10 mouse cellular contexts compared by ENCODE assay signal in genomic region chr16:18119031-18119730, GRCm38 (mm10). TPM values are rescaled to one million over a fixed set of nuclear protein-coding genes. Genes with fewer than 3 reads are reported as not detected.
A peak's percentile ranks its signal among the peaks of the same experiment; 100 is the strongest.
DNase-seq lines count a peak whose midpoint lies in the region; ATAC-seq and TF ChIP-seq lines count a peak whose summit lies in the region.
"Had no signal": no experiment of that assay in that cellular context is flagged by ENCODE, and none has a peak within 500 bp of the region (broad histone marks: within the 10 kb centered on the region; RNA-seq: fewer than 3 reads in every experiment).

No protein-coding gene starts in this region.

- H3K4me2 ChIP-seq in limb, embryonic 14.5 days (replicated peaks; ENCODE audit: low read depth, low read length, severe bottlenecking) = no peak overlapping the region
- no peak overlapping the region for H3K4me2 ChIP-seq in neural tube, embryonic 14.5 days (ENCODE audit: low read depth, low read length)
- H3K4me2 ChIP-seq: embryonic facial prominence, embryonic 12.5 days; limb, embryonic 13.5 days had no signal

- H3K4me1 ChIP-seq in ES-E14 (ENCODE audit: control insufficient read depth in 2 of 2, insufficient read depth in 2 of 2, low read length in 2 of 2, poor library complexity in 1 of 2) = no peaks in the 10 kb centered on the region; a peak in 1 of 4 replicates
- H3K4me1 ChIP-seq in hindbrain, embryonic 10.5 days (replicated peaks) = no peaks in the 10 kb centered on the region
- H3K4me1 ChIP-seq in limb, embryonic 14.5 days (ENCODE audit: control insufficient read depth, insufficient read depth, low read length) = no peaks in the 10 kb centered on the region
- no peaks in the 10 kb centered on the region for H3K4me1 ChIP-seq in neural tube, embryonic 14.5 days (ENCODE audit: control insufficient read depth, insufficient read depth, low read length)
- H3K4me1 ChIP-seq: embryonic facial prominence, embryonic 12.5 days; limb, embryonic 13.5 days had no signal

- peaks cover under 1% of the 10 kb centered on the region for H3K27me3 ChIP-seq in hindbrain, embryonic 10.5 days (ENCODE audit: insufficient read depth, poor library complexity, severe bottlenecking)
- no peaks in the 10 kb centered on the region for H3K27me3 ChIP-seq in limb, embryonic 14.5 days (ENCODE audit: control insufficient read depth, insufficient read depth, low read length)
- no peaks in the 10 kb centered on the region for H3K27me3 ChIP-seq in neural tube, embryonic 14.5 days (ENCODE audit: control insufficient read depth, insufficient read depth, low read length)

- H3K36me3 ChIP-seq in ES-E14 (ENCODE audit: control insufficient read depth, insufficient read depth, low read length, poor library complexity, severe bottlenecking) = no peaks in the 10 kb centered on the region
- no peaks in the 10 kb centered on the region for H3K36me3 ChIP-seq in hindbrain, embryonic 10.5 days
- no peaks in the 10 kb centered on the region for H3K36me3 ChIP-seq in limb, embryonic 14.5 days (ENCODE audit: control insufficient read depth, insufficient read depth, low read length)
- no peaks in the 10 kb centered on the region for H3K36me3 ChIP-seq in neural tube, embryonic 14.5 days (ENCODE audit: control insufficient read depth, insufficient read depth, low read length)
- H3K36me3 ChIP-seq: embryonic facial prominence, embryonic 12.5 days; limb, embryonic 13.5 days had no signal

- no peak; the same call in 1 of the 2 replicates for ATAC-seq in limb, embryonic 14.5 days (ENCODE audit: low FRiP score, low read depth)
- peak; percentile 85; the same call in 1 of the 2 replicates for ATAC-seq in neural tube, embryonic 14.5 days (ENCODE audit: low read depth)

- intact Hi-C loops in heart, postnatal 14 days (cut with DNase I) = no loop called here

- DNase-seq in heart, postnatal 14 days = peak; percentile 53 to 66
- no peak for DNase-seq in heart, adult 9 months (ENCODE audit: low spot score in 2 of 2)
- DNase-seq in ES-E14 (ENCODE audit: low read depth, low spot score) = peak; percentile 51
- peak; percentile 87 for DNase-seq in cerebellum, adult 9-11 months
- DNase-seq in hindbrain, embryonic 10.5 days (ENCODE audit: low spot score) = peak; percentile 46
- peak; percentile 63 for DNase-seq in limb, embryonic 14.5 days (ENCODE audit: low spot score)
- DNase-seq in spleen, adult 12 weeks (ENCODE audit: low spot score) = no peak

- no peak overlapping the region for H3K27ac ChIP-seq in ES-E14 (ENCODE audit: insufficient read depth, low read depth, low read length, poor library complexity, severe bottlenecking)
- 0 out of 2 replicates have a peak overlapping the region, but pooled peaks have one; percentile 0 for H3K27ac ChIP-seq in hindbrain, embryonic 10.5 days
- H3K27ac ChIP-seq in limb, embryonic 14.5 days (replicated peaks; ENCODE audit: low read depth, low read length) = no peak overlapping the region
- no peak overlapping the region for H3K27ac ChIP-seq in neural tube, embryonic 14.5 days (ENCODE audit: low read depth, low read length)
- H3K27ac ChIP-seq: embryonic facial prominence, embryonic 12.5 days; limb, embryonic 13.5 days had no signal

- TF ChIP-seq POLR2A in limb, embryonic 14.5 days (IDR thresholded peaks at IDR 0.05; ENCODE audit: borderline replicate concordance, extremely low read depth, insufficient read depth, insufficient read length) = no peak

- H3K9ac ChIP-seq in ES-E14 (ENCODE audit: insufficient read depth, low read depth, low read length, poor library complexity, severe bottlenecking) = no peak overlapping the region
- H3K9ac ChIP-seq in limb, embryonic 14.5 days (ENCODE audit: low read depth, low read length, severe bottlenecking) = no peak overlapping the region
- no peak overlapping the region for H3K9ac ChIP-seq in neural tube, embryonic 14.5 days (replicated peaks; ENCODE audit: low read depth, low read length)
- H3K9ac ChIP-seq: embryonic facial prominence, embryonic 12.5 days; limb, embryonic 13.5 days had no signal

- in situ Hi-C loops in ES-E14 (cut with MboI; ENCODE audit: low sequenced_read_pairs in 2 of 2, unreplicated experiment in 2 of 2) = no loop called here

- WGBS in hindbrain, embryonic 10.5 days = 25% methylated on average over 8 of the region's 8 CpGs
- WGBS in limb, embryonic 14.5 days = 17% methylated on average over 8 of the region's 8 CpGs
- WGBS in neural tube, embryonic 14.5 days = 17% methylated on average over 8 of the region's 8 CpGs

- no peaks in the 10 kb centered on the region for H3K9me3 ChIP-seq in ES-E14 (ENCODE audit: control insufficient read depth, insufficient read depth, low read depth, low read length)
- no peaks in the 10 kb centered on the region for H3K9me3 ChIP-seq in hindbrain, embryonic 10.5 days
- no peaks in the 10 kb centered on the region for H3K9me3 ChIP-seq in limb, embryonic 14.5 days (ENCODE audit: control insufficient read depth, low read length)
- H3K9me3 ChIP-seq in neural tube, embryonic 14.5 days (ENCODE audit: control insufficient read depth, low read length) = no peaks in the 10 kb centered on the region
- H3K9me3 ChIP-seq: embryonic facial prominence, embryonic 12.5 days; limb, embryonic 13.5 days had no signal

- no peak overlapping the region for H3K4me3 ChIP-seq in ES-E14 (ENCODE audit: insufficient read depth in 1 of 2, low read depth in 1 of 2, low read length in 2 of 2, poor library complexity in 1 of 2, severe bottlenecking in 1 of 2)
- no peak overlapping the region for H3K4me3 ChIP-seq in hindbrain, embryonic 10.5 days
- H3K4me3 ChIP-seq in limb, embryonic 14.5 days (replicated peaks; ENCODE audit: low read length) = no peak overlapping the region
- H3K4me3 ChIP-seq in neural tube, embryonic 14.5 days (ENCODE audit: low read depth, low read length) = no peak overlapping the region
- H3K4me3 ChIP-seq: embryonic facial prominence, embryonic 12.5 days; limb, embryonic 13.5 days had no signal

TF ChIP-seq in ES-E14, 5 proteins besides CTCF, POLR2A, EP300 and RAD21:
- TF ChIP-seq HCFC1 (IDR thresholded peaks at IDR 0.05; ENCODE audit: borderline replicate concordance, insufficient read depth, low read length) (no peak), ZC3H11A (IDR thresholded peaks at IDR 0.05; ENCODE audit: borderline replicate concordance, low read depth, low read length) (0 out of 2 replicates have a peak, but pooled peaks have one; percentile 12), ZNF384 (IDR thresholded peaks at IDR 0.05; ENCODE audit: low read depth, low read length) (no peak), CHD2 (IDR thresholded peaks at IDR 0.05; ENCODE audit: low read depth, low read length) (no peak), MAFK (IDR thresholded peaks at IDR 0.05; ENCODE audit: insufficient read depth, low read depth, low read length) (no peak)

RNA-seq across cellular contexts. Expression of gene Rtn4r, which starts 8.3 kb away (rescaled TPM):
- 10 to 100 TPM; 17.4 to 19.9 TPM for total RNA-seq in heart, postnatal 14 days (2021)
- total RNA-seq in ES-E14 (2012; rRNA removed) = 0.22 and 0.48 TPM in 2 replicates
- polyA plus RNA-seq in hindbrain, embryonic 10.5 days (2016; fragmentation: Nextera tagmentation; extraction: Ambion mirVana) = 2.1 and 2.8 TPM in 2 replicates
- polyA plus RNA-seq in limb, embryonic 14.5 days (2012; rRNA removed) = 17.3 and 25.0 TPM in 2 replicates
- polyA plus RNA-seq in limb, embryonic 14.5 days (2014; fragmentation: Nextera tagmentation; extraction: Ambion mirVana) = 7.6 and 8.7 TPM in 2 replicates
- 27.4 and 36.4 TPM in 2 replicates for polyA plus RNA-seq in neural tube, embryonic 14.5 days (2014; fragmentation: Nextera tagmentation; extraction: Ambion mirVana)

RNA-seq across cellular contexts. Expression of gene Prodh, which starts 29.2 kb away (rescaled TPM):
- 10 to 100 TPM; 24.1 to 32.4 TPM for total RNA-seq in heart, postnatal 14 days (2021)
- total RNA-seq in ES-E14 (2012; rRNA removed) = 39.6 and 73.6 TPM in 2 replicates
- polyA plus RNA-seq in hindbrain, embryonic 10.5 days (2016; fragmentation: Nextera tagmentation; extraction: Ambion mirVana) = 9.7 and 13.4 TPM in 2 replicates
- polyA plus RNA-seq in limb, embryonic 14.5 days (2012; rRNA removed) = 19.6 and 20.6 TPM in 2 replicates
- 8.9 and 10.2 TPM in 2 replicates for polyA plus RNA-seq in limb, embryonic 14.5 days (2014; fragmentation: Nextera tagmentation; extraction: Ambion mirVana)
- 2.2 and 2.5 TPM in 2 replicates for polyA plus RNA-seq in neural tube, embryonic 14.5 days (2014; fragmentation: Nextera tagmentation; extraction: Ambion mirVana)

Comparison
In these comparisons a context has a peak if more than half of its experiments do, and no peak if none do; other contexts are left out.
1. DNase-seq: peak in heart, postnatal 14 days (2 of 2), ES-E14 (single experiment), cerebellum, adult 9-11 months (single experiment), hindbrain, embryonic 10.5 days (single experiment) and limb, embryonic 14.5 days (single experiment); none in heart, adult 9 months (0 of 2) and spleen, adult 12 weeks (single experiment).